Mouse (Mus musculus): ENCODE results near the gene Ddx27.

DNA sequence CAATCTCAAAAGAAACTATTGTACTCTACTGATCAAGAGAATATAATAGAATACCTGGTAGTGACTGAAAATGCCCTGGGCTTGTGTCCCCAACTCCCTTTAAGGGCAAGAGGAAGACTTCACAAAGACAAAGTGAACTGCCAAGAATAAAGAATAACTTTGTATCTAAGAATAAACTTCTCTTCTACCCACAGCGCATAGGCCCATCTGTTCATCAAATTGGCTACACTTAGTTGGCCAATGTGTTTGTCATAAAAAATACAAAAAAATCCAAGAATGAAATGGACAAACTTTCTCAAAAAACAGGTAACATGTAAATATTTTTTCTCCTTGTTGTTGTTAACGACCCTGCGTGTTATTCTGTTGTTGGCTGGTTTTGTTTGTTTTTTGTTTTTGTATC, 4.4 kb upstream of the Ddx27 start:
- TF ChIP-seq CTCF (IDR thresholded peaks at IDR 0.05; ENCODE audit: insufficient read depth, low read length) (no peak), POLR2A (IDR thresholded peaks at IDR 0.05; ENCODE audit: borderline replicate concordance, extremely low read depth, low read depth, low read length) (no peak)
